Mouse (Mus musculus): ENCODE data around the gene Tas2r123.

GRCm38 (mm10) chr6:132855138-132855537 is 8.2 kb downstream of the Tas2r123 start, which contains the start of gene Tas2r116:
- TF ChIP-seq GATA1 (IDR thresholded peaks at IDR 0.05; ENCODE audit: borderline replicate concordance, low read length) = no peak
- no peak for TF ChIP-seq FLI1 (IDR thresholded peaks at IDR 0.05; ENCODE audit: low read length)
